Mouse (Mus musculus) kidney, embryonic 15.5 days (tissue): ENCODE data around the gene Tnni3k. TPM values are rescaled to one million over a fixed set of nuclear protein-coding genes. Genes with fewer than 3 reads are reported as not detected.
"Not testable (repeated sequence)": the region's sequence is repeated elsewhere in the genome, so short reads cannot be mapped to it uniquely, and the experiment has no call there.

Experiments
- ATAC-seq: fragments of 200-750 bp; cut with Nextera tagmentation; replicated peaks from 2 replicates; pipeline ENCODE4 v1.8.0; 2017; ENCODE audit warnings: moderate TSS enrichment; ENCODE audit not compliant: low FRiP score
- H3K27ac ChIP-seq: fragments of 300-500 bp; sonication (generic); 2 replicates; pipeline ENCODE4 v1.5.1; 2015; ENCODE audit warnings: mild to moderate bottlenecking, inconsistent platforms
- H3K27me3 ChIP-seq: fragments of 300-500 bp; sonication (generic); 2 replicates; pipeline ENCODE4 v1.6.1; 2015; ENCODE audit warnings: inconsistent platforms
- H3K36me3 ChIP-seq: fragments of 300-500 bp; sonication (generic); 2 replicates; pipeline ENCODE4 v1.6.1; 2015; ENCODE audit warnings: inconsistent platforms
- H3K4me1 ChIP-seq: fragments of 300-500 bp; sonication (generic); 2 replicates; pipeline ENCODE4 v1.6.1; 2015; ENCODE audit warnings: inconsistent platforms
- H3K4me2 ChIP-seq: fragments of 300-500 bp; sonication (generic); 2 replicates; pipeline ENCODE4 v1.6.1; 2015; ENCODE audit warnings: moderate library complexity, mild to moderate bottlenecking, inconsistent platforms
- H3K4me3 ChIP-seq: fragments of 300-500 bp; sonication (generic); replicated peaks from 2 replicates; pipeline ENCODE4 v1.5.1; 2015; ENCODE audit warnings: mild to moderate bottlenecking, inconsistent platforms
- H3K9ac ChIP-seq: fragments of 300-500 bp; sonication (generic); 2 replicates; pipeline ENCODE4 v1.6.1; 2015; ENCODE audit warnings: mild to moderate bottlenecking, inconsistent platforms
- H3K9me3 ChIP-seq: fragments of 300-500 bp; sonication (generic); replicated peaks from 2 replicates; pipeline ENCODE4 v1.6.1; 2016; ENCODE audit warnings: inconsistent platforms
- WGBS: fragments of 180-500 bp; shearing (Covaris S2); methylation state at CpG from one replicate; pipeline ENCODE4 v1.1.7; 2015; ENCODE audit warnings: mixed read lengths; 5-methylcytosine and 5-hydroxymethylcytosine counted together
- polyA plus RNA-seq: library from polyadenylated mRNA; unstranded; fragments of >200 nt; fragmentation: Nextera tagmentation; extraction: Ambion mirVana; gene quantifications from 2 replicates; pipeline ENCODE4 v1.2.1, GENCODE M21; 2015

Gene Tnni3k
- polyA plus RNA-seq, 1 experiment from 2014 or later = not detected

GRCm38 (mm10) chr3:154868807-154869206 lies 186.4 kb downstream of the Tnni3k start:
- Histone ChIP-seq H3K27ac (no peak overlapping the region), H3K4me1 (no peaks in the 10 kb centered on the region), H3K27me3 (no peaks in the 10 kb centered on the region), H3K9me3 (no peaks in the 10 kb centered on the region), H3K9ac (no peak overlapping the region), H3K4me3 (no peak overlapping the region), H3K36me3 (no peaks in the 10 kb centered on the region), H3K4me2 (no peak overlapping the region)
- ATAC-seq = no peak
- 87% methylated on average over 4 of the region's 4 CpGs for WGBS

GRCm38 (mm10) chr3:154861921-154862320 lies 193.3 kb downstream of the Tnni3k start:
- H3K4me3 ChIP-seq = no peak overlapping the region
- H3K27ac ChIP-seq = no peak overlapping the region
- H3K27me3 ChIP-seq = no peaks in the 10 kb centered on the region
- ATAC-seq = no peak
- no peaks in the 10 kb centered on the region for H3K36me3 ChIP-seq
- 76% methylated on average over 6 of the region's 6 CpGs for WGBS
- H3K4me1 ChIP-seq = no peaks in the 10 kb centered on the region
- no peaks in the 10 kb centered on the region for H3K9me3 ChIP-seq
- no peak overlapping the region for H3K4me2 ChIP-seq
- H3K9ac ChIP-seq = no peak overlapping the region

GRCm38 (mm10) chr3:154859721-154860120 lies 195.5 kb downstream of the Tnni3k start:
- no peak for ATAC-seq
- WGBS = 40% methylated on average over 3 of the region's 3 CpGs
- no peaks in the 10 kb centered on the region for H3K9me3 ChIP-seq
- no peak overlapping the region for H3K4me3 ChIP-seq
- no peak overlapping the region for H3K27ac ChIP-seq
- no peaks in the 10 kb centered on the region for H3K36me3 ChIP-seq
- no peak overlapping the region for H3K4me2 ChIP-seq
- H3K4me1 ChIP-seq = no peaks in the 10 kb centered on the region
- H3K9ac ChIP-seq = no peak overlapping the region
- H3K27me3 ChIP-seq = no peaks in the 10 kb centered on the region

- Histone ChIP-seq H3K27me3 (no peaks in the 10 kb centered on the region), H3K4me3 (no peak overlapping the region), H3K4me2 (no peak overlapping the region), H3K4me1 (no peaks in the 10 kb centered on the region), H3K9me3 (no peaks in the 10 kb centered on the region), H3K36me3 (no peaks in the 10 kb centered on the region), H3K27ac (no peak overlapping the region), H3K9ac (no peak overlapping the region)
- WGBS = 45% methylated on average over 6 of the region's 6 CpGs
- no peak for ATAC-seq
These were observed 201.9 kb downstream of the Tnni3k start for GRCm38 (mm10) chr3:154853257-154853656.

- no peaks in the 10 kb centered on the region for H3K27me3 ChIP-seq
- H3K4me2 ChIP-seq = no peak overlapping the region
- ATAC-seq = no peak
- no peaks in the 10 kb centered on the region for H3K36me3 ChIP-seq
- no peak overlapping the region for H3K9ac ChIP-seq
- H3K9me3 ChIP-seq = no peaks in the 10 kb centered on the region
- WGBS = 68% methylated on average over 3 of the region's 3 CpGs
- H3K4me1 ChIP-seq = no peaks in the 10 kb centered on the region
- no peak overlapping the region for H3K4me3 ChIP-seq
- no peak overlapping the region for H3K27ac ChIP-seq
These were observed 202.9 kb downstream of the Tnni3k start for GRCm38 (mm10) chr3:154852281-154852680.

GRCm38 (mm10) chr3:154842247-154842646 lies 213.0 kb downstream of the Tnni3k start:
- Histone ChIP-seq H3K9ac (no peak overlapping the region), H3K4me3 (no peak overlapping the region), H3K4me2 (no peak overlapping the region), H3K4me1 (no peaks in the 10 kb centered on the region), H3K27me3 (no peaks in the 10 kb centered on the region), H3K27ac (no peak overlapping the region), H3K36me3 (no peaks in the 10 kb centered on the region), H3K9me3 (no peaks in the 10 kb centered on the region)
- WGBS = 91% methylated on average over 7 of the region's 7 CpGs
- ATAC-seq = no peak

- no peak overlapping the region for H3K9ac ChIP-seq
- H3K4me2 ChIP-seq = no peak overlapping the region
- no peak overlapping the region for H3K27ac ChIP-seq
- 69% methylated on average over 1 of the region's 1 CpGs for WGBS
- no peaks in the 10 kb centered on the region for H3K27me3 ChIP-seq
- no peaks in the 10 kb centered on the region for H3K36me3 ChIP-seq
- H3K4me1 ChIP-seq = no peaks in the 10 kb centered on the region
- ATAC-seq = no peak
- H3K9me3 ChIP-seq = no peaks in the 10 kb centered on the region
- no peak overlapping the region for H3K4me3 ChIP-seq
These were observed 214.1 kb downstream of the Tnni3k start for GRCm38 (mm10) chr3:154841076-154841475.

GRCm38 (mm10) chr3:154837861-154838260 lies 217.3 kb downstream of the Tnni3k start:
- 91% methylated on average over 11 of the region's 11 CpGs for WGBS
- no peak for ATAC-seq
- no peak overlapping the region for H3K9ac ChIP-seq
- no peak overlapping the region for H3K4me2 ChIP-seq
- H3K4me3 ChIP-seq = no peak overlapping the region
- H3K4me1 ChIP-seq = no peaks in the 10 kb centered on the region
- H3K27me3 ChIP-seq = no peaks in the 10 kb centered on the region; the same call in 1 of the 2 replicates
- H3K36me3 ChIP-seq = no peaks in the 10 kb centered on the region
- no peaks in the 10 kb centered on the region for H3K9me3 ChIP-seq
- no peak overlapping the region for H3K27ac ChIP-seq

- H3K27me3 ChIP-seq = no peaks in the 10 kb centered on the region; the same call in 1 of the 2 replicates
- no peaks in the 10 kb centered on the region for H3K9me3 ChIP-seq
- no peak overlapping the region for H3K4me2 ChIP-seq
- H3K4me1 ChIP-seq = no peaks in the 10 kb centered on the region
- no peak overlapping the region for H3K4me3 ChIP-seq
- 76% methylated on average over 3 of the region's 3 CpGs for WGBS
- no peaks in the 10 kb centered on the region for H3K36me3 ChIP-seq
- no peak overlapping the region for H3K9ac ChIP-seq
- H3K27ac ChIP-seq = no peak overlapping the region
- no peak for ATAC-seq
These were observed 219.1 kb downstream of the Tnni3k start for GRCm38 (mm10) chr3:154836137-154836536.

GRCm38 (mm10) chr3:154834373-154834772 lies 220.8 kb downstream of the Tnni3k start:
- Histone ChIP-seq H3K27me3 (no peaks in the 10 kb centered on the region; the same call in 1 of the 2 replicates), H3K4me2 (no peak overlapping the region), H3K9me3 (no peaks in the 10 kb centered on the region), H3K9ac (no peak overlapping the region), H3K4me3 (no peak overlapping the region), H3K4me1 (no peaks in the 10 kb centered on the region), H3K36me3 (no peaks in the 10 kb centered on the region), H3K27ac (no peak overlapping the region)
- 65% methylated on average over 9 of the region's 9 CpGs for WGBS
- no peak for ATAC-seq

GRCm38 (mm10) chr3:154825739-154826138 lies 229.5 kb downstream of the Tnni3k start:
- WGBS = 72% methylated on average over 3 of the region's 3 CpGs
- ATAC-seq = no peak
- Histone ChIP-seq H3K9ac (no peak overlapping the region), H3K27ac (no peak overlapping the region), H3K4me3 (no peak overlapping the region), H3K27me3 (no peaks in the 10 kb centered on the region), H3K4me1 (no peaks in the 10 kb centered on the region), H3K36me3 (no peaks in the 10 kb centered on the region), H3K4me2 (no peak overlapping the region), H3K9me3 (no peaks in the 10 kb centered on the region)

- no peak overlapping the region for H3K4me3 ChIP-seq
- WGBS = 78% methylated on average over 4 of the region's 4 CpGs
- no peak for ATAC-seq
- no peaks in the 10 kb centered on the region for H3K4me1 ChIP-seq
- H3K4me2 ChIP-seq = no peak overlapping the region
- no peaks in the 10 kb centered on the region for H3K27me3 ChIP-seq
- no peaks in the 10 kb centered on the region for H3K36me3 ChIP-seq
- H3K9ac ChIP-seq = no peak overlapping the region
- no peaks in the 10 kb centered on the region for H3K9me3 ChIP-seq
- H3K27ac ChIP-seq = no peak overlapping the region
These were observed 230.5 kb downstream of the Tnni3k start for GRCm38 (mm10) chr3:154824713-154825112.

GRCm38 (mm10) chr3:154819684-154820083 lies 235.5 kb downstream of the Tnni3k start:
- H3K27ac ChIP-seq, H3K4me2 ChIP-seq, H3K27me3 ChIP-seq, H3K9me3 ChIP-seq, H3K9ac ChIP-seq, H3K36me3 ChIP-seq, H3K4me3 ChIP-seq, H3K4me1 ChIP-seq: not testable (repeated sequence)
- ATAC-seq = 0 out of 2 replicates have a peak, but pooled peaks have one; percentile 62
- 11% methylated on average over 5 of the region's 5 CpGs for WGBS
